Mouse (Mus musculus) induced T-regulatory cell, adult 2 months (primary cell): Measurements from ENCODE around the gene Msi2.

Experiments
- DNase-seq: peaks from one replicate; pipeline ENCODE4 v3.0.0-alpha.2; 2012; ENCODE audit warnings: low read depth

Msi2 gene

DNA sequence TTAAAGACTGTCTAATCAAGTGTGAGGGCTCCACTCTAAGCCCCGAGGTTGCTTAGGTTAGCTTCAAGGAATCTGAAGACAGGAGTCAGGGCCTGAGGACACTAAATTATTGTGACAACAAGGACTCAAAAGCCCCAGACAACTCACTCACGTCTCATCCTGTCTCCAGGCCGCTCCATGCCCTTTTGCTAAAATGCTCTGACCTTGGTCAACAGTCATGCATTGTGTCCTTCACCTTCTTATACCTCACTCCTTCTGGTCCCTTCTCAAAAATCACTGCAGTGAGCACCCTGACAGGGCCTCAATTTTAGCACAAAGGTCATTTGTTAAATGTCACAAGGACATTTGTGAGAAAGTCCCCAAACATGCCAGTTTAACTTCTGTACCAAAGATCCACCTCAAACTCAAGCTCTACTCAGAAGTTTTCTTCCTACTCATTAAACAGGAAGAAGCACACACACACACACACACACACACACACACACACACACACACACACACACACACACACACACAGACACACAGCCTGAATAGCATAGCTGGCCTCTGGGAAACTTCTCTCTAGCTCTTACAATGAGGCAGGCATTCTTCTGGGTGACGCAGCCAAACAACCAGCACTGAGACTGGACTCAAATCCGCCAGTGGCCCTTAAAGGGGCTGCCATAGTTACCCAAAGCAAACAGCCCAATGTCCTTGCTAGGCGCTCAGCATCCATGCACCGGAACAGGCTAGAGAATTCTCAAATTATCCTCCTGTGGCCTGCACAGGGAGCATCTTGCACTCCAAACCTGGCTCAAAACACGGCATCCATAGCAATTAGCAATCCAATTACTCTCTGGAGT lies 178.5 kb downstream of the Msi2 start:
- DNase-seq, result no peak

- no peak for DNase-seq
Observed at GRCm38 (mm10) chr11:88538710-88539340, 179.5 kb downstream of the Msi2 start.

DNA sequence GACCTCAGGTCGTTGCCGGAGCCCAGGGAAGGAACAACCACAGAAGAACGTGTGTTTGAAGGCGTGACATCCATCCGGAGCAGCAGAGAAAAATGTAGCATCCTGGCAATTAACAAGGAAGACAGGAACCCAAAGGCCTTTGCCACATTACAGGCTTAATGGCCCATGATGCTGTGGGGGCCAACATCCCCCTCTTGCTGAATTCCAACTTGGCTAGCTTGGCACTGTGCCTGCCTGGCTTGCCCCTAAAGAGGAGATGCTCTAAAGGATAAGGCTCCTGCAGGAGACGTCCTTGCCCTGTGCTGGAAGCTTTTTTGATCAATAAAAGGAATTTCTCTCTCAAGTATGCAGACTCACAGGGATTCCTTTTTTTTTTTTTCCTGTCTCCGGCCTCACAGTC lies 181.0 kb downstream of the Msi2 start:
- DNase-seq, result no peak

- DNase-seq, result no peak
Observed at GRCm38 (mm10) chr11:88536861-88537260, 181.5 kb downstream of the Msi2 start.

- DNase-seq, result no peak
Observed at GRCm38 (mm10) chr11:88534331-88534929, 183.9 kb downstream of the Msi2 start.

GRCm38 (mm10) chr11:88532016-88532415 lies 186.3 kb downstream of the Msi2 start:
- DNase-seq, result no peak

DNA sequence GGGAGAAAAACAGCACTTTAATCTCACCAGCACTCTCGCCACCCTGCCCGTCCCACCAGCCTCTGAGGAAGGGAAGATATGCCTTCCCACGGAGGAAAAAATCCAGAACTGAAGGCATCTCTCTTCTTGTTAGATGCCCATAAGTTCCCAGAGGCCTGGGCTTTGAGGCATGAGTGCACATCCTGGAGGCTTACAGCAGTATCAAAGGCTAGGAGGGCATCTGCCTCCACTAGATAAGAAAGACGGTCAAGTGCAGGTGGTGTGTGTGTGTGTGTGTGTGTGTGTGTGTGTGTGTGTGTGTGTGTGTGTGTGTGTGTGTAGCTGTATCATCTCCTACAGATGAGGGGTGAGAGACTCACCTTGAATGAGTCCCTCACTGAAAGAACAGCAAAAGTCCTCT lies 188.3 kb downstream of the Msi2 start:
- no peak for DNase-seq

- no peak for DNase-seq
Observed at GRCm38 (mm10) chr11:88528522-88529101, 189.7 kb downstream of the Msi2 start.

DNA sequence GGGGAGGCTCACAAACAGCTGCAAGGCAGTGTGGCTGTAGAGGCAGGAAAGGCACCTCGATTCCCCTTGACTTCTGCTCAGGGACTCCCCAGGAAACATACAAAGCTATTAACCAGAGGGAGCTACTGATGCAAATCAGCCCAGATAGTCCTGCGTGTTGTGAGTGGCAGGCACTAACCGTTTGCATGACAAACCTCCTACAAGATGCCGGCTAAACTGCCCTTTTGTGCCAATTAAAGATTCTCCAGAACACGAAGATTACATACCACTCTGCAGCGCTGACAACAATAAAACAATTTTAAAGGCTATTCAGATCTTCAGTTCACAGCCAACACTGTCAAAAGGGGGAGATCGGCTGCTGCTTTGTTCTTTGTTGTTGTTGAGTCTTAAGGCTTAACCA lies 191.6 kb downstream of the Msi2 start:
- DNase-seq, result no peak

DNA sequence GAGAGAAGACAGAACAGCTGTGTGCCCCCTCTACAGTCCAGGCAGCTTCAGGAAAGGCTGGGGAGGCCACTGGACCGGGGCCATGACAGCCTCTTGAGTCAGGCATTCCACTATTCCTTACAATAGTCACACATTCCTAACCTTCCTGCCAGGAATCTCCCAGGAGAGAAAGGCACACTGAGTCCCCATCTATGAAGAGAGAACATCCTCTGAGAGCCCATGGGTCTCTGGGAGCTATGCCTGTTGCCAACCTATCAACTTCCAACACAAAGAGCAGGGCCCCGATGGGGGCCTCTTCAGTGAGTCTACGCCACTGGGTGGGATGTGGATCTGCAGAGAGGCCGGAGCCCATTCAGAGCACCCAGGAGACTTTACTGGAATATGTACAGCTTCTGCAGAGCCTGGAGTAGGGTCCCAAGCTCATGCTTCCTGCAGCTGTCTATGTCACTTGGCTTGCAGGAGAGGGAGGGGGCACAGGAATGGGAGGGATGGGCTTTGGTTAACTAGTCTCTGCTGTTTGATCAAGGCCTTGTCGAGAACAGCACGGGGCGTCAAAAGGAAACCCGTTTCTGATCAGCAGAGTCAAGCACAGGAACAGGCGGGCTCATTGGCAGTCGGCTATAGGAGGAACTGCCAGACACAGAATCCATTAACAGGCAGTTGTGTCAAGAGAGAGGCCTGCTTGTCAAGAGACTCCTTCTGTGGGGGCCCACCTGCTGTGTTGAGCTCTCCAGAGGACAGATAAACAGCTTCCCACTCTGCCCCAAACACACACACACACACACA lies 193.3 kb downstream of the Msi2 start:
- no peak for DNase-seq

DNA sequence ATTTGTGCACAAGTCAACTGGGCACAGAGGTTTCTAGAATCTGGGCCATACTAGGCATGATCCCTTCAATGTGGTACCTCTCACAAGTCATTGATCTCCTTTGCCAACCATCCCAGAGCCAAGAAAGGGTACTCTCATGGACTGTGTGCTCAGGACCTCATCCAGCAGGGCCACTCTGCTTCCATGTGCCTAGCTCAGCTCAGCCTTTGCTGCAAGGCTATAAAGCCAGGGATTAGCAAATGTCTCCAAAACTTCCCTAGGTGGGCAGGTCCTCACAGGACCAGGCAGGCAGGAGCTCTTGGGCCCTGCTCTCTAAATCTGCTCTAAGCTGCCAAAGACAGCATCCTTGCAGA lies 193.9 kb downstream of the Msi2 start:
- no peak for DNase-seq

DNA sequence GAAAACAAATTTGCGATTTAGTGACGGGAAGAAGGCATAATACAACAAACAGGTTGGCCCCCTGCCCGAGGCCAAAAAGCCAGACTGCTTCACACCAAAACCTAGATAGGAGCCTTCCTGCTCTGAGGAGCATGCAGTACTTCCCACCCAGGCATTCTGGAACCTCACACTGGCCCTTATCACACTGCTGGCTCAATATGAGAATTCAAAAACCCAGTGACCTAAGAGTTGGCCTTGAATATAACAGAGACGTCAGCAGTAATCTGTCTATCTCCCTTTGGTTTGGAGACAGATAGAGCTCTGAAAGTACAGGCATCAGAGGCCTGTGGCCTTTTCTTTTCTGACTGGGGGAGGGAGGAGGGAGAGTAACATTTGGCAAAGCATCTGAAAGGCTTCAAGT lies 194.4 kb downstream of the Msi2 start:
- DNase-seq, result no peak

GRCm38 (mm10) chr11:88523511-88523910 lies 194.8 kb downstream of the Msi2 start:
- DNase-seq, result no peak

DNA sequence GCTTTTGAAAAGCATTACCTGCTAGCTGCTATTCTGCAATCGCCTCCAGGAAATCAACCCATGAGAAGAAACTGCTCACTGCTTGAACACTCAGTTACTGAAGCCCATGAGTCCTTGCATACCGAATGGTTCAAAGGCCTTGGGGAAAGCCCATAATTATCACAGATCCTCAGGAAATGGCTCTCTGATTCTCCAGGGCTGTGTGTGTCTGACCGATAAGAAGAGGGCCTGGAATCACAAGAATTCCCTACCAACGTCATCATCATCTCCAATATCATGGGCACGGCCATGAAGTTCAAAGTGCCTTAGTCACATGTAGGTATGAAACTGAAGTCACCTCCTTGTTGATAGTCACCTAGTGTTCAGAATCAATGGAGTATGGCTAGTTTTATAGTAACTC lies 196.2 kb downstream of the Msi2 start:
- no peak for DNase-seq

- DNase-seq, result no peak
Observed at GRCm38 (mm10) chr11:88520951-88521730, 197.2 kb downstream of the Msi2 start.

GRCm38 (mm10) chr11:88518361-88518760 lies 200.0 kb downstream of the Msi2 start:
- no peak for DNase-seq

DNA sequence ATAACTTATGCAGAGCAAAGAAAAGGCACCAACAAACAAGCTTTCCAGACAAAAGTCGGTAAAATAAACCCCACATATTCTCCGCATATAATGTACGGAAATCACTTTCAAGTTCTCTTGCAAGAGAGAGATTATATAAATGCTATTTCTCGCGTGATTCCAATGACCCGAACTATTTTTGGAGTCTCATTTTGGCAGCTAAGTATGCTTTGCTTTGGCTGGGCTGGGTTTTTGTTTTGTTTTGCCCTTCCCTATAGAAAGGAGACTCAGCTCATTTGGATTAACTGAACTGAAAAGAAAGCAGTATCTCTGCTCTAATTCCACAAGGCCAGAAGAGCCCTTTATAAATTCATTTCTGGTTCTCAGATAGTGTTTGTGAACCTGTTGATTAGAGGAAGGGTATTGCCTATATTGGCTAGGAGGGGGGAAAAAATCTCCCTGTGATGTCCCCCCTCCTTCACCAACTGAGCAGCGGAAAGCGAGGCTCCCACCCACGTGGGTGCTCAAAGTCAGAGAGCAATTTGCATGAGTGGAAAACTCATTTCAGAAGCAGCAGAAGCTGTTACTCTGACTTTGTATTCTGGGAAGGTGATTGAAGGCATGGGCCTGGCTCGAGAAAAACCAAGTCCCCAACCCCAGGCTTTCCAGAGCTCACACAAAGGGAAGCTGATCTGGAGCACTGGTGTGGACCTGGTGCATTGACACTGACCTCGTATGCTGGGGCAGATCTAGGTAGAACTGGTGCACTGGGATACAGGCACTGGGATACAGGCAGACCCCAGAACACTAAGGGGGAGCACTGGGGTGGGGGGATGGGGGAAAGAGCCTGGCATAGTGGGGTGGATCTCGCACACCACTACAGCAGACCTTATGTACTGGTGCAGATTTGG lies 201.5 kb downstream of the Msi2 start:
- no peak for DNase-seq

GRCm38 (mm10) chr11:88515736-88516583 lies 202.4 kb downstream of the Msi2 start:
- no peak for DNase-seq

DNA sequence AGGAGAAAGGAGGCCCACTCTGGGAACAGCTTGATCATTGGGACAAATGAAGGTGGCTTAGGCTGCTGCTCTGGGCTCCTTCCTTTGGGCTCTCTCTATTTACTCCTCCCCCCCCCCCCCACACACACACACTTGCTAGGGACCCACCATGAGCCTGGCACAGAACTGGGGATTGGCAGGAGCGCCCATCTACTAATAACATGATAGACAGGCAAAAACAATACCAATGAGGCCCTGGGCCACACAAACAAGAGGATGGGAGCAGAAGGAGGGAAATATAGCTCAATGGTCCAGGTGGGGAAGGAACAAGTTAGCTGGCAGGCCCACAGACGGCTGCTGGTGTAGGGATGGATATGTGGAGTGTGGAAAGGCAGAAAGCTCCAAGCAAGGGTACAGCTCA lies 203.0 kb downstream of the Msi2 start:
- no peak for DNase-seq
